In genomic region chr12:54694847-54695510, GRCm38 (mm10) we compare ENCODE assay signal across 9 mouse cellular contexts. TPM values are rescaled to one million over a fixed set of nuclear protein-coding genes. Genes with fewer than 3 reads are reported as not detected.
DNase-seq lines count a peak whose midpoint lies in the region; ATAC-seq lines count a peak whose summit lies in the region.
"Had no signal": no experiment of that assay in that cellular context is flagged by ENCODE, and none has a peak within 500 bp of the region (broad histone marks: within the 10 kb centered on the region; RNA-seq: fewer than 3 reads in every experiment).

No protein-coding gene starts in this region.

- intact Hi-C loops in heart, postnatal 10 days (cut with DNase I) = no loop called here

- peak overlapping the region; percentile 90 for H3K9ac ChIP-seq in heart, embryonic 14.5 days (ENCODE audit: low read length)

- DNase-seq in heart, postnatal 10 days = no peak
- DNase-seq in MN1 (ENCODE audit: low spot score) = peak; percentile 27
- no peak for DNase-seq in hindbrain, embryonic 10.5 days (ENCODE audit: low spot score)
- DNase-seq in midbrain, embryonic 10.5 days (ENCODE audit: low spot score) = no peak
- no peak for DNase-seq in yolk sac, embryonic 10.5 days (ENCODE audit: low spot score)
- no peak for DNase-seq in ovary, adult 18-20 months (ENCODE audit: low spot score)

- H3K36me3 ChIP-seq in heart, embryonic 14.5 days (ENCODE audit: control insufficient read depth, insufficient read depth, low read length) = peaks cover 28% of the 10 kb centered on the region
- peaks cover 27% of the 10 kb centered on the region for H3K36me3 ChIP-seq in hindbrain, embryonic 10.5 days
- peaks cover 28% of the 10 kb centered on the region for H3K36me3 ChIP-seq in midbrain, embryonic 10.5 days

- H3K9me3 ChIP-seq in heart, embryonic 14.5 days (ENCODE audit: control insufficient read depth, low read length) = no peaks in the 10 kb centered on the region
- no peaks in the 10 kb centered on the region for H3K9me3 ChIP-seq in hindbrain, embryonic 10.5 days
- no peaks in the 10 kb centered on the region for H3K9me3 ChIP-seq in midbrain, embryonic 10.5 days (replicated peaks)

- H3K4me3 ChIP-seq in heart, embryonic 14.5 days (ENCODE audit: control insufficient read depth in 1 of 2, insufficient read depth in 1 of 2, low read depth in 1 of 2, low read length in 2 of 2) = peak overlapping the region; percentile 77 to 78
- peak overlapping the region; percentile 80 for H3K4me3 ChIP-seq in hindbrain, embryonic 10.5 days
- peak overlapping the region; percentile 78 for H3K4me3 ChIP-seq in midbrain, embryonic 10.5 days

- H3K4me2 ChIP-seq in heart, embryonic 14.5 days (ENCODE audit: low read length) = peak overlapping the region; percentile 66

- ATAC-seq in heart, embryonic 14.5 days (ENCODE audit: insufficient number of reproducible peaks, insufficient read depth, low FRiP score, low read depth) = no peak
- ATAC-seq in activated CD4-positive, CD25-positive, alpha-beta regulatory T cell, adult 4 months = no peak

- peak overlapping the region; percentile 95 to 98 for H3K27ac ChIP-seq in heart, embryonic 14.5 days (replicated peaks in 1 of 2; ENCODE audit: control insufficient read depth in 1 of 2, insufficient read depth in 1 of 2, low read depth in 2 of 2, low read length in 2 of 2)
- H3K27ac ChIP-seq in hindbrain, embryonic 10.5 days = peak overlapping the region; percentile 95
- peak overlapping the region; percentile 96 for H3K27ac ChIP-seq in midbrain, embryonic 10.5 days (replicated peaks)

- H3K4me1 ChIP-seq in heart, embryonic 14.5 days (ENCODE audit: control insufficient read depth in 2 of 2, insufficient read depth in 2 of 2, low read length in 2 of 2) = peaks cover 0 to 6% of the 10 kb centered on the region in 2 experiments; a peak in 3 of 4 replicates
- H3K4me1 ChIP-seq in hindbrain, embryonic 10.5 days (replicated peaks) = peaks cover 9% of the 10 kb centered on the region; the same call in 1 of the 2 replicates
- peaks cover 6% of the 10 kb centered on the region for H3K4me1 ChIP-seq in midbrain, embryonic 10.5 days

- WGBS in heart, embryonic 14.5 days = 39% methylated on average over 12 of the region's 12 CpGs
- 42% methylated on average over 12 of the region's 12 CpGs for WGBS in hindbrain, embryonic 10.5 days
- WGBS in midbrain, embryonic 10.5 days = 43% methylated on average over 12 of the region's 12 CpGs

- H3K27me3 ChIP-seq in heart, embryonic 14.5 days (ENCODE audit: control insufficient read depth, insufficient read depth, low read length) = no peaks in the 10 kb centered on the region
- no peaks in the 10 kb centered on the region for H3K27me3 ChIP-seq in hindbrain, embryonic 10.5 days (ENCODE audit: insufficient read depth, poor library complexity, severe bottlenecking)
- H3K27me3 ChIP-seq in midbrain, embryonic 10.5 days (ENCODE audit: low read depth, poor library complexity, severe bottlenecking) = no peaks in the 10 kb centered on the region
- H3K27me3 ChIP-seq: Patski had no signal

RNA-seq across cellular contexts. Expression of gene Eapp, which starts 0.7 kb away (rescaled TPM):
- polyA plus RNA-seq in heart, embryonic 14.5 days (2014; fragmentation: Nextera tagmentation; extraction: Ambion mirVana) = 47.5 and 49.2 TPM in 2 replicates
- total RNA-seq in heart, postnatal 10 days (2021) = 10 to 100 TPM; 27.5 to 33.6 TPM
- polyA plus RNA-seq in hindbrain, embryonic 10.5 days (2016; fragmentation: Nextera tagmentation; extraction: Ambion mirVana) = 74.2 and 75.9 TPM in 2 replicates
- 71.0 and 73.0 TPM in 2 replicates for polyA plus RNA-seq in midbrain, embryonic 10.5 days (2016; fragmentation: Nextera tagmentation; extraction: Ambion mirVana)
- 100 to 1,000 TPM; 103 to 138 TPM for polyA plus RNA-seq in activated CD4-positive, CD25-positive, alpha-beta regulatory T cell, adult 4 months (2017; shearing (Covaris generic))

RNA-seq across cellular contexts. Expression of gene Sptssa, which starts 38.6 kb away (rescaled TPM):
- polyA plus RNA-seq in heart, embryonic 14.5 days (2014; fragmentation: Nextera tagmentation; extraction: Ambion mirVana) = 156 and 168 TPM in 2 replicates
- total RNA-seq in heart, postnatal 10 days (2021) = 10 to 100 TPM; 45.7 to 49.2 TPM
- 164 TPM in 2 replicates for polyA plus RNA-seq in hindbrain, embryonic 10.5 days (2016; fragmentation: Nextera tagmentation; extraction: Ambion mirVana)
- polyA plus RNA-seq in midbrain, embryonic 10.5 days (2016; fragmentation: Nextera tagmentation; extraction: Ambion mirVana) = 175 and 179 TPM in 2 replicates
- polyA plus RNA-seq in activated CD4-positive, CD25-positive, alpha-beta regulatory T cell, adult 4 months (2017; shearing (Covaris generic)) = 100 to 1,000 TPM; 207 to 223 TPM
